Mouse (Mus musculus) cortical plate, adult 2 months (tissue): ENCODE measurements around the gene Cks1b.

ENCODE experiments used
- CTCF ChIP-seq: fragments of 200-500 bp; IDR thresholded peaks from 2 replicates; pipeline ENCODE4 v1.5.1; 2011; ENCODE audit warnings: mild to moderate bottlenecking, control low read depth, low read length; ENCODE audit not compliant: insufficient read depth; ENCODE audit errors: extremely low read depth
- POLR2A ChIP-seq: fragments of 200-500 bp; IDR thresholded peaks from 2 replicates; pipeline ENCODE4 v1.6.1; 2011; ENCODE audit warnings: mild to moderate bottlenecking, low read length, control low read depth; ENCODE audit not compliant: insufficient read depth; ENCODE audit errors: extremely low read depth

DNA sequence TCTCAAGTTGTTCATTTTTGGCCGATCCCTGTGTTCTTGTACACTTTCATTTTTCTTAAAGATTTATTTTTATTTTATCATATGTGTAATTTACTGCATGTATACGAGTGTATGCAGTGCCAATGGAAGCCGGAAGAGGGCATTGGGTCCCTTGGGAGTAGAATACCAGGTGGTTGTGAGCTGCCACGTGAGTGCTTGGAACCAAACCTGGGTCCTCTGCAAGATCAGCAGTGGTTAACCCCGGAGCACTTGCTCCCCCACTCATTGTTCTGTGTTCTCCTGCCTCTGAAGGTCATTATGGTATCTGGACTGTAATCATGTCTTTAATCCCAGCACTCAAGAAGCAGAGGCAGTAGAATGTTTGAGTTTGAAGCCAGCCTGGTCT lies 7.0 kb upstream of the Cks1b start:
- TF ChIP-seq CTCF (no peak), POLR2A (no peak)
